In genomic region chr6:51287807-51288206, GRCm38 (mm10) we compare ENCODE assay signal across 25 mouse cellular contexts.
DNase-seq lines count a peak whose midpoint lies in the region; ATAC-seq and TF ChIP-seq lines count a peak whose summit lies in the region.
"Had no signal": no experiment of that assay in that cellular context is flagged by ENCODE, and none has a peak within 500 bp of the region (broad histone marks: within the 10 kb centered on the region; RNA-seq: fewer than 3 reads in every experiment).

No protein-coding gene starts in this region.

- peaks cover 18% of the 10 kb centered on the region for H3K4me1 ChIP-seq in heart, postnatal 0 days (ENCODE audit: control insufficient read depth, insufficient read depth)
- H3K4me1 ChIP-seq in midbrain, embryonic 15.5 days, result no peaks in the 10 kb centered on the region
- H3K4me1 ChIP-seq: hindbrain, embryonic 15.5 days; megakaryocyte, embryonic 14.5 days; neural tube, embryonic 15.5 days had no signal

- no peaks in the 10 kb centered on the region for H3K9me3 ChIP-seq in heart, postnatal 0 days (replicated peaks; ENCODE audit: control insufficient read depth, low read length)
- H3K9me3 ChIP-seq in midbrain, embryonic 15.5 days, result no peaks in the 10 kb centered on the region
- H3K9me3 ChIP-seq: embryonic facial prominence, embryonic 15.5 days; forebrain, embryonic 15.5 days; heart, embryonic 13.5 days; hindbrain, embryonic 15.5 days; limb, embryonic 12.5 days; liver, embryonic 12.5 days; megakaryocyte, embryonic 14.5 days; neural tube, embryonic 15.5 days had no signal

- H3K4me3 ChIP-seq in heart, postnatal 0 days (ENCODE audit: low read depth, low read length), result no peak overlapping the region
- H3K4me3 ChIP-seq in midbrain, embryonic 15.5 days, result no peak overlapping the region
- H3K4me3 ChIP-seq: embryonic facial prominence, embryonic 15.5 days; forebrain, embryonic 15.5 days; heart, embryonic 13.5 days; hindbrain, embryonic 15.5 days; limb, embryonic 12.5 days; liver, embryonic 12.5 days; megakaryocyte, embryonic 14.5 days; neural tube, embryonic 15.5 days had no signal

- ATAC-seq in heart, postnatal 0 days (ENCODE audit: insufficient read depth, low read depth), result peak; percentile 53
- peak; percentile 82 for ATAC-seq in activated CD4-positive, CD25-positive, alpha-beta regulatory T cell, adult 4 months
- ATAC-seq in inflammation-experienced regulatory T-cells, adult 6 months, result peak; percentile 84
- ATAC-seq in midbrain, embryonic 15.5 days (replicated peaks), result no peak
- ATAC-seq: forebrain, embryonic 15.5 days; intestine, embryonic 16.5 days; liver, embryonic 12.5 days had no signal

- H3K36me3 ChIP-seq in heart, postnatal 0 days (replicated peaks; ENCODE audit: control insufficient read depth, insufficient read depth, low read length), result no peaks in the 10 kb centered on the region
- H3K36me3 ChIP-seq in midbrain, embryonic 15.5 days (replicated peaks), result no peaks in the 10 kb centered on the region
- H3K36me3 ChIP-seq: embryonic facial prominence, embryonic 15.5 days; forebrain, embryonic 15.5 days; heart, embryonic 13.5 days; hindbrain, embryonic 15.5 days; limb, embryonic 12.5 days; liver, embryonic 12.5 days; neural tube, embryonic 15.5 days had no signal

- 44% methylated on average over 6 of the region's 6 CpGs for WGBS in heart, postnatal 0 days
- 83% methylated on average over 6 of the region's 6 CpGs for WGBS in midbrain, embryonic 15.5 days

- no peak for TF ChIP-seq EP300 in heart, postnatal 0 days (IDR thresholded peaks at IDR 0.05; ENCODE audit: low read depth)

- H3K27ac ChIP-seq in heart, postnatal 0 days (ENCODE audit: low read depth), result no peak overlapping the region
- H3K27ac ChIP-seq in midbrain, embryonic 15.5 days, result no peak overlapping the region
- H3K27ac ChIP-seq: embryonic facial prominence, embryonic 15.5 days; forebrain, embryonic 15.5 days; heart, embryonic 13.5 days; hindbrain, embryonic 15.5 days; limb, embryonic 12.5 days; liver, embryonic 12.5 days; neural tube, embryonic 15.5 days had no signal

- H3K27me3 ChIP-seq in heart, postnatal 0 days (ENCODE audit: control insufficient read depth, insufficient read depth, low read length), result no peaks in the 10 kb centered on the region
- no peaks in the 10 kb centered on the region for H3K27me3 ChIP-seq in midbrain, embryonic 15.5 days (replicated peaks)
- H3K27me3 ChIP-seq: embryonic facial prominence, embryonic 15.5 days; forebrain, embryonic 15.5 days; hindbrain, embryonic 15.5 days; limb, embryonic 12.5 days; neural tube, embryonic 15.5 days had no signal

- no peak overlapping the region for H3K9ac ChIP-seq in heart, postnatal 0 days (replicated peaks; ENCODE audit: low read depth, low read length)
- H3K9ac ChIP-seq in midbrain, embryonic 15.5 days, result no peak overlapping the region
- H3K9ac ChIP-seq: embryonic facial prominence, embryonic 15.5 days; forebrain, embryonic 15.5 days; heart, embryonic 13.5 days; hindbrain, embryonic 15.5 days; limb, embryonic 12.5 days; liver, embryonic 12.5 days; neural tube, embryonic 15.5 days had no signal

- TF ChIP-seq CTCF in heart, postnatal 0 days (IDR thresholded peaks at IDR 0.05; ENCODE audit: low read depth), result no peak

- peak; percentile 8 for DNase-seq in heart, postnatal 0 days (ENCODE audit: low spot score)
- DNase-seq in heart, postnatal 10 days, result no peak
- no peak for DNase-seq in kidney, postnatal 4 days
- no peak for DNase-seq in spleen, postnatal 36 days (ENCODE audit: low spot score in 2 of 2)
- DNase-seq: B cell, adult 2 months; cerebellum, adult 11-12 months; cerebellum, postnatal 14 days; gastrocnemius, postnatal 10 days; kidney, adult 9 months; kidney, postnatal 14 days; lung, adult 2 months; right cerebral cortex, adult 18-20 months; thymus, postnatal 14 days had no signal

- intact Hi-C loops in heart, postnatal 10 days (cut with DNase I), result loop anchor here (2.0 kb wide), 1 partner anchor 13 kb away; no protein-coding TSS in a partner anchor

- H3K4me2 ChIP-seq in heart, postnatal 0 days (ENCODE audit: low read depth, low read length), result no peak overlapping the region
- no peak overlapping the region for H3K4me2 ChIP-seq in midbrain, embryonic 15.5 days
- H3K4me2 ChIP-seq: embryonic facial prominence, embryonic 15.5 days; forebrain, embryonic 15.5 days; heart, embryonic 13.5 days; hindbrain, embryonic 15.5 days; limb, embryonic 12.5 days; liver, embryonic 12.5 days; neural tube, embryonic 15.5 days had no signal
